Mouse (Mus musculus): ENCODE data around the gene Il34.

DNA sequence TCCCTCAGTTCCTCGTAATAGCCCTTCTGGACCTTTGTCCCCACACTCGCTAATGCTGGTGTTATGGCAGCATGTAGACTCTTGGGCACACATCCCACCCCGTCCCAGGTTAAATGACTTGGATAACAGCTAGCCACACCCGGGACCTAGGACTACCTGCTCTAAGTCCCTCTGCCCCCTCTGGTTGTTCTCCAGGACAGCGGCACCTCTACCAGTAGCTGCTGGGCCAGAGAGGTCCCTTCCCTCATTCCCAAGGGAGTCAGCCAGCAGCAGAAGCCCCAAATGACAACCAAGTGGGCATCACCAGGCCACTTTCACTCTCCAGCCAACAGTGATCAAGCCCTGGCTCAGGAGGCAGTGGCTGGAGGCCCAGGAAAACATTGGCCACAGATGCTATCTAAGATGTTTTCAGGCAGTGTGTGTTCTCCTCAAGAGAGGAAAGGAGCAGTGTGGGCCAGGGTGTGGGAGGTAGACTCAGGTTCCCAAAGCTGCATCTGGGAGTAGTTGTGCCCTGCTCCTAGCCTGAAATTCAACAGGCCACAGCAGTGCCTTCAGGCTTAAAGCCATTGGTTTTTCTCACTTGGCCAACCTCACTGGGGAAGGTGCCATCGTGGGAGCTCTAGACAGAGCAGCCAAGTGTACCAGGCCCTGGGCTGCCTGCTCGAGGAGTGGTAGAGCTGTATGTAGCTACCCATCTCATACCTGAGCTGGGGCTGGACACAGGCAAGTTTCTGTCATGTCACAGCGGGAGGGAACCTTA, 87.3 kb downstream of the Il34 start:
- TF ChIP-seq CTCF (IDR thresholded peaks at IDR 0.05; ENCODE audit: low read depth, low read length) = no peak
- TF ChIP-seq POLR2A (IDR thresholded peaks at IDR 0.05; ENCODE audit: borderline replicate concordance, low read depth, low read length) = no peak
